Mouse (Mus musculus) brain, embryonic 14.5 days (tissue): ENCODE results near the gene Cyp4a31. TPM values are rescaled to one million over a fixed set of nuclear protein-coding genes. Genes with fewer than 3 reads are reported as not detected.
"Not testable (repeated sequence)": the region's sequence is repeated elsewhere in the genome, so short reads cannot be mapped to it uniquely, and the experiment has no call there.

Experiments
- DNase-seq: peaks from one replicate; pipeline ENCODE4 v3.0.0-alpha.2; 2011; ENCODE audit warnings: low read depth
- CTCF ChIP-seq: fragments of 200-500 bp; IDR thresholded peaks from 2 replicates; pipeline ENCODE4 v1.5.1; 2012; ENCODE audit warnings: inconsistent platforms, mild to moderate bottlenecking, moderate library complexity, borderline replicate concordance; ENCODE audit not compliant: insufficient read depth, insufficient read length; ENCODE audit errors: extremely low read depth
- POLR2A ChIP-seq: fragments of 200-500 bp; IDR thresholded peaks from 2 replicates; pipeline ENCODE4 v1.6.1; 2012; ENCODE audit warnings: mild to moderate bottlenecking, inconsistent platforms, borderline replicate concordance; ENCODE audit not compliant: poor library complexity, insufficient read depth, insufficient read length, severe bottlenecking; ENCODE audit errors: extremely low read depth
- polyA plus RNA-seq: library from polyadenylated mRNA; depleted of rRNA; stranded (reverse); fragments of >200 nt; gene quantifications from 2 replicates; pipeline ENCODE4 v1.2.3, GENCODE M21; 2012; rRNA removed

Gene Cyp4a31
- not detected in 2 replicates for polyA plus RNA-seq

DNA sequence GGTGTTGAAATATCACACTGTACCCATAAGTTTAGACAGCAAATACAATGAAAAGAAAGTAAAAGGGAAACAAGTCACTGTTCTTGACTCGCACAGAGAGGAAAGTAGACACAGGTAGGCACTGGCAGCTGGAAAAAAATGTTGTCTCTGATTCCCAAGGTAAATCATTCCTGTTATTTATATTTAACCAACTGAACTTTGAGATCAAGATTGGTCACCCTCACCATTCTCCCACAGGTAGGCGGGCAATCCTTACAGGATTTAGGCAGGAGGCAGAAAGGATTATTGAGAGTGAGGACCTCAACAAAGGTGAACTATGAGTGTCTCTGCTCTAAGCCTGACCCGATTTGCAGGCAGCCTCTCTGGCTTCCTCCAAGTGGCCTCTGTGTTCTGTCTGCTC, at the start of gene Cyp4a31:
Gene Cyp4a31, plus strand, starts transcription at position 249 of the 400 bp plus-strand sequence.
- TF ChIP-seq POLR2A (no peak), CTCF (no peak)

GRCm38 (mm10) chr4:115513964-115514363, 49.5 kb upstream of the Cyp4a31 start:
- DNase-seq, result not testable (repeated sequence)

More for the DNA sequence above, at the start of gene Cyp4a31:
- no peak for DNase-seq

GRCm38 (mm10) chr4:115518000-115518399, 45.4 kb upstream of the Cyp4a31 start, which contains the start of gene Cyp4a10:
TSS of gene Cyp4a10 (plus strand) at chr4:115518264.
- not testable (repeated sequence) for DNase-seq

- no peak for DNase-seq
- TF ChIP-seq CTCF, result no peak
- no peak for TF ChIP-seq POLR2A
Observed at GRCm38 (mm10) chr4:115519444-115519843, 44.0 kb upstream of the Cyp4a31 start.

- TF ChIP-seq CTCF (no peak), POLR2A (no peak)
- no peak for DNase-seq
Observed at GRCm38 (mm10) chr4:115521766-115522165, 41.7 kb upstream of the Cyp4a31 start.

GRCm38 (mm10) chr4:115545101-115545500, 18.3 kb upstream of the Cyp4a31 start:
- no peak for DNase-seq
- TF ChIP-seq CTCF (no peak), POLR2A (no peak)

- no peak for TF ChIP-seq CTCF
- no peak for TF ChIP-seq POLR2A
- no peak for DNase-seq
Observed at GRCm38 (mm10) chr4:115546141-115546828, 17.2 kb upstream of the Cyp4a31 start.

DNA sequence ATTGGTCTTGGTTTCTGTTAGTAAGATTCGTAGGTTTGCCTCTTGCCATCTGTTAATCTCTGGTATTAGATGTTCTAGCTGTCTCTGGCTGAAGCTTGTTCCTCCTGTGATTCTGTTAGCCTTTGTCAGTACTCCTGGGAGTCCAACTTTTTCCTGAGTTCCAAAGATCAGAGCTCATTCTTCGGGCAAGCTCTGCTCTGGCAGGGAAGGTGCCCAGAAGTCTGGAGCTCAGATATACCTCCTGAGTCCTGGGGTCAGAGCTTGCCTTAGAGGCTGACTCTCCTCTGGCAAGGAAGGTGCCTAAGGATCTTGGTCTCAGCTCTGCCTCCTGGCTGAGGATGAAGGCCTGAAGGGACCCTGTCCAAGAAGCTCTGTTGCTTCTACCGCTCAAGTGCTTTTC, 10.7 kb upstream of the Cyp4a31 start:
- no peak for DNase-seq
- TF ChIP-seq CTCF, result no peak

DNA sequence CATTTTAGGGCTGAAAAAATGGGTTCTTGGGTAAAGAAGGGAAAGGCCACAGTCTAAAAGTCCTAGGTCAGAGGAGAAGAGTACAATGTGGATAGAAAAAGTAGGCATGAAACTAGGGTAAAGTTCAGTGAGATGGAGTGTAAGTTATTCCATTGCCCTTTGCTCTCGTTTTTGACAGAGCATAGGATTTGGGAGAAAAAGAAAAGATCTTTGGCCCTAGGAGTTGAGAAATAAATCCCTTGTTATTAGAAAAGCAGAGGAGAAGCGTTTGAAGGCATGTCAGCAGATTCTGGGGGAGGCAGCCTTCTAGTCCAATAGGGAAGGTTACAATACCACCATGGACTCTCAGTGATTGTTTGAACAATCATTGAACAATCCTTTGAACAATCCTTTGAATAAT, 7.9 kb upstream of the Cyp4a31 start:
- no peak for DNase-seq
- TF ChIP-seq POLR2A (no peak), CTCF (no peak)

GRCm38 (mm10) chr4:115557861-115558561, 5.4 kb upstream of the Cyp4a31 start:
- DNase-seq, result no peak
- TF ChIP-seq POLR2A, result no peak
- no peak for TF ChIP-seq CTCF

DNA sequence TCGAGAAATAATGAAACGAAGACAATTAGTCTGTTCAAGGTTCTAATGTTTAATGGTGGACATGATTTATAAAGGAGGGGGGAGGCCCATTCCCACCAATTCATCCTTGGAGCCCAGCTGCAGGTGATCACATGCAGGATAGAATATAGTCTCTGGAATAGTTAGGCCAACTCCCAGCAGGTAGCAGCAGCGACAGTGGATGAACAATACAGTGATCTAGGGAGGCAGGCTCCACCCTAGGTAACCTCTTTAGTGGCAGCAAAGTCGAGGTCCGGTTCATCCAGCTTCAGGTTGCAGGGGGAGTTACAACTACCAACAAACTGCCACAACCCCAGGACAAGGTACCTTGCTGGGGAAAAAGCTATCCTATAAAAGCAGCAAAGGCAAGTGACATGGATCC, 2.2 kb upstream of the Cyp4a31 start:
- DNase-seq, result not testable (repeated sequence)

DNA sequence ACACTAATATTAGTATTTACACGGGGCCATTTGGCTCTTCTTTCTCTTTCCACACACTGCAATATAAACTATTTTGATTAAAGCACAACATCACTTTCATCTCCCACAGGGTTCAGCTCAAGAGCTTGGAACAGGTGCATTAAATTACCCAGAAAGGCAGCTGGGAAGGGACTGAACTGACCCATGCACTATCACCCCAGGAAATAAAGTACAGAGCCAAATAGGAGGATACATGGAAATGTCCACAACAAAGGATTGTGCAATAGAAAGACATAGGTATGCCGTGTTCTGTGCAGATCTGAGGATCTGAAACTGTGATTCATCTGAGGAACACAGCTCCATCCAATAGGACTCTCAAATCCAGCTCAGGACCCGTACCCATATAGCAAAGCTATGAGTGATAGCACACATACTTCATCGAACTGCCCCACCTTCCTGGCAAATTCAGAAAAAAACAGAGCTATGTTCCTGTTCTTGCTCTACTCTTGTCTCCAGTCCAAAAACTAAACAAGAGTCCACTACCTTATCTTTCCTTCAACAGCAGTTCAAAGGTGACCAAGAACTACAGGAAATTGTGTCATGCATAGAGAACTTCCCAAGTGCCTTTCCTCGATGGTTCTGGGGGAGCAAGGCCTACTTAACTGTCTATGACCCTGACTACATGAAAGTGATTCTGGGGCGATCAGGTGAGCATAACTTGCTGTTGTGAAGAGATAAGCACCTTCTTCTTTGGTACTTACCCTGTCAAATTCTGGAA, 1.2 kb downstream of the Cyp4a31 start:
- DNase-seq, result not testable (repeated sequence)

- DNase-seq, result no peak
- no peak for TF ChIP-seq CTCF
- no peak for TF ChIP-seq POLR2A
Observed at GRCm38 (mm10) chr4:115575255-115575654, 11.8 kb downstream of the Cyp4a31 start.

DNA sequence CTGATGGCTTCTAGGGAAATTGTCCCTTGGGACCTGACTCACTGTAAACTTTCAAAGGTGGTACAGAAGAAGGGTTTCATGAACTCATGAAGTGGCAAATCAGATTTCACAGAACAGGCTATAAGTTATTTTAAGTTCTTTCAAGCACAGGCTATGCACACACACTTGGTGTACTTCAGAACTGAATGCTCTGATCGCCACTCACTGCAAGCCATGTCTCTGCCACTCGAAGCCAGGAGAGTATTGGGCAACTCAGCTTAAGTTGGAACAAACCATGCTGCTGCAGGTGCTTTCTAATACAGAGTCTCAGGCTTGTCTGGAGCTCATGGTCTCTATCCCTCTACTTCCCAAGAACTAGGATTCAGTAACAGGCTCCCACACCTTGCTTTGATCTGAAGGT, 12.3 kb downstream of the Cyp4a31 start:
- TF ChIP-seq CTCF, result no peak
- no peak for DNase-seq
